Mouse (Mus musculus) olfactory bulb, adult 2 months (tissue): ENCODE results near the gene Fnip2. TPM values are rescaled to one million over a fixed set of nuclear protein-coding genes. Genes with fewer than 3 reads are reported as not detected.

Source experiments
- H3K27ac ChIP-seq: fragments of 200-500 bp; 2 replicates; pipeline ENCODE4 v1.5.1; 2012; ENCODE audit warnings: low read depth, low read length; ENCODE audit not compliant: insufficient read depth
- H3K4me1 ChIP-seq: fragments of 200-500 bp; 2 replicates; pipeline ENCODE4 v1.6.1; 2012; ENCODE audit warnings: low read length; ENCODE audit not compliant: control insufficient read depth, insufficient read depth
- H3K4me3 ChIP-seq: fragments of 200-500 bp; 2 replicates; pipeline ENCODE4 v1.5.1; 2012; ENCODE audit warnings: mild to moderate bottlenecking, low read depth, low read length, moderate library complexity; ENCODE audit not compliant: insufficient read depth
- CTCF ChIP-seq: fragments of 200-500 bp; IDR thresholded peaks from 2 replicates; pipeline ENCODE4 v1.5.1; 2012; ENCODE audit warnings: low read depth, mild to moderate bottlenecking, low read length, moderate library complexity; ENCODE audit not compliant: insufficient read depth
- POLR2A ChIP-seq: fragments of 200-500 bp; IDR thresholded peaks from 2 replicates; pipeline ENCODE4 v1.6.1; 2012; ENCODE audit warnings: mild to moderate bottlenecking, low read depth, low read length, moderate library complexity; ENCODE audit not compliant: insufficient read depth
- WGBS: fragments of 180-500 bp; shearing (Covaris S2); methylation state at CpG from one replicate; pipeline ENCODE4 v1.1.7; 2018; 5-methylcytosine and 5-hydroxymethylcytosine counted together
- polyA plus RNA-seq: library from polyadenylated mRNA; stranded (reverse); fragments of >200 nt; gene quantifications from 2 replicates; pipeline ENCODE4 v1.2.4, GENCODE M21; 2012; ENCODE audit warnings: low replicate concordance; ENCODE audit not compliant: missing spikeins, insufficient read depth, insufficient read length

Gene Fnip2
- polyA plus RNA-seq, 1 experiment, result not detected

- TF ChIP-seq CTCF, result no peak
- TF ChIP-seq POLR2A, result no peak
- Histone ChIP-seq H3K4me3 (no peak overlapping the region), H3K4me1 (peaks cover 2% of the 10 kb centered on the region; the same call in 1 of the 2 replicates), H3K27ac (no peak overlapping the region)
- 76% methylated on average over 3 of the region's 3 CpGs for WGBS
These were observed 29.9 kb downstream of the Fnip2 start for GRCm38 (mm10) chr3:79537626-79538203.

- Histone ChIP-seq H3K27ac (no peak overlapping the region), H3K4me1 (peaks cover under 1% of the 10 kb centered on the region; the same call in 1 of the 2 replicates), H3K4me3 (no peak overlapping the region)
- no peak for TF ChIP-seq POLR2A
- TF ChIP-seq CTCF, result no peak
- WGBS, result 70% methylated on average over 7 of the region's 7 CpGs
These were observed 30.6 kb downstream of the Fnip2 start for GRCm38 (mm10) chr3:79537023-79537422.

GRCm38 (mm10) chr3:79531581-79532271, 35.9 kb downstream of the Fnip2 start:
- 33% methylated on average over 9 of the region's 9 CpGs for WGBS
- TF ChIP-seq POLR2A (no peak), CTCF (no peak)
- Histone ChIP-seq H3K4me1 (peaks cover 6% of the 10 kb centered on the region), H3K4me3 (no peak overlapping the region), H3K27ac (peak overlapping the region; percentile 82)

- Histone ChIP-seq H3K4me1 (peaks cover 6% of the 10 kb centered on the region), H3K27ac (no peak overlapping the region), H3K4me3 (no peak overlapping the region)
- TF ChIP-seq CTCF (no peak), POLR2A (no peak)
- 87% methylated on average over 6 of the region's 6 CpGs for WGBS
These were observed 38.0 kb downstream of the Fnip2 start for GRCm38 (mm10) chr3:79529499-79530096.

GRCm38 (mm10) chr3:79528451-79528850, 39.1 kb downstream of the Fnip2 start:
- WGBS, result 57% methylated on average over 8 of the region's 8 CpGs
- Histone ChIP-seq H3K4me1 (peaks cover 6% of the 10 kb centered on the region), H3K27ac (no peak overlapping the region), H3K4me3 (no peak overlapping the region)
- TF ChIP-seq CTCF (no peak), POLR2A (no peak)

- WGBS, result 56% methylated on average over 8 of the region's 8 CpGs
- Histone ChIP-seq H3K4me3 (no peak overlapping the region), H3K27ac (no peak overlapping the region), H3K4me1 (peaks cover 6% of the 10 kb centered on the region)
- TF ChIP-seq CTCF, result no peak
- TF ChIP-seq POLR2A, result no peak
These were observed 39.7 kb downstream of the Fnip2 start for GRCm38 (mm10) chr3:79527921-79528320.

GRCm38 (mm10) chr3:79527521-79527920, 40.1 kb downstream of the Fnip2 start:
- Histone ChIP-seq H3K4me3 (no peak overlapping the region), H3K4me1 (peaks cover 6% of the 10 kb centered on the region), H3K27ac (no peak overlapping the region)
- WGBS, result 96% methylated on average over 3 of the region's 3 CpGs
- TF ChIP-seq CTCF, result no peak
- TF ChIP-seq POLR2A, result no peak

- Histone ChIP-seq H3K4me1 (peaks cover 5% of the 10 kb centered on the region), H3K4me3 (no peak overlapping the region), H3K27ac (no peak overlapping the region)
- 89% methylated on average over 4 of the region's 4 CpGs for WGBS
- no peak for TF ChIP-seq CTCF
- no peak for TF ChIP-seq POLR2A
These were observed 44.2 kb downstream of the Fnip2 start for GRCm38 (mm10) chr3:79523349-79523748.

GRCm38 (mm10) chr3:79519862-79520261, 47.7 kb downstream of the Fnip2 start:
- 88% methylated on average over 9 of the region's 9 CpGs for WGBS
- H3K4me1 ChIP-seq, result peaks cover 11% of the 10 kb centered on the region
- H3K4me3 ChIP-seq, result no peak overlapping the region
- no peak overlapping the region for H3K27ac ChIP-seq
- no peak for TF ChIP-seq CTCF
- no peak for TF ChIP-seq POLR2A
